Mouse (Mus musculus) cerebellum, adult 11-12 months (tissue): ENCODE data around the gene Nmnat3.

ENCODE experiments used
- DNase-seq: peaks from one replicate; pipeline ENCODE4 v3.0.0; 2022

Nmnat3 gene

GRCm38 (mm10) chr9:98312622-98313374 lies 25.6 kb downstream of the Nmnat3 start:
- DNase-seq, result no peak

GRCm38 (mm10) chr9:98313587-98313986 lies 26.4 kb downstream of the Nmnat3 start:
- DNase-seq, result no peak

- no peak for DNase-seq
Observed at GRCm38 (mm10) chr9:98314059-98314650, 26.9 kb downstream of the Nmnat3 start.

DNA sequence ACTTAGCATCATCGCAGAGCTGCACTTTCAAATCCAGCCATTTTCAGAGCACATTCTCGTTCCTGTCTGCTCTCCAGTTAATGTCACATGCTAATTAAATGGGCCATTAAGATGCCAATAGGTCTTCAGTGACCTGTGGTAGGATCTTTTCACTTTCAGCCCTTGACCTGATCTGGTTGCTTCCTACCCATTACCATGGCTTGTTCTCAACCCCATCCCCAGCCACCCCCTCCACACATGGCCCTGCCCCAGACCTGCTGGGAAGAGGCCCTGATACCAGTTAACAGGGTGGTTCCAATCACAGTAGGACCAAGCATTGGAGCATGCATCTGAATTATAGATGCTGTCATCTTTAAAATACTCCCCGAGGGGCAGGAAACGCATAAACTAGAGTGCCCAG lies 30.7 kb downstream of the Nmnat3 start:
- DNase-seq, result no peak

- no peak for DNase-seq
Observed at GRCm38 (mm10) chr9:98318875-98319274, 31.6 kb downstream of the Nmnat3 start.

- DNase-seq, result no peak
Observed at GRCm38 (mm10) chr9:98320785-98321184, 33.5 kb downstream of the Nmnat3 start.

DNA sequence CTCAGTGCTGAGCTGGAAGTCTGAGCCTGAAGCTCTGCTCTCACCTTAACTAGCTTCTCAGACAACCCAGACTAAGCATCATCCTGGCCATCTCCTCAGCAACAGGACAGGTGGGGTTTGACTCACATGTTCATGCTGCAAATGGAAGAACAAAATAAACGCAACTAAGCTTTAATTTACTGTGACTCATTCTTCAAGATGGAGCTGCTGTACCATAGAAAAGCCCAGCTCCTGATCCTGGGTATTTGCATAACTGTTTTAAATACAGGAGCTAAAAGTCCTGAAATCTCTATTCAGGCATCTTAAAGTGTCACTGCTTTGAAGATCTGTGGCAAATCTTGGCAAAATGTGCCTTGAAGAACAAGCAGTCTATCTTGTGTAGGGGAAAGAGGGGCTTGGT lies 38.9 kb downstream of the Nmnat3 start:
- DNase-seq, result no peak

DNA sequence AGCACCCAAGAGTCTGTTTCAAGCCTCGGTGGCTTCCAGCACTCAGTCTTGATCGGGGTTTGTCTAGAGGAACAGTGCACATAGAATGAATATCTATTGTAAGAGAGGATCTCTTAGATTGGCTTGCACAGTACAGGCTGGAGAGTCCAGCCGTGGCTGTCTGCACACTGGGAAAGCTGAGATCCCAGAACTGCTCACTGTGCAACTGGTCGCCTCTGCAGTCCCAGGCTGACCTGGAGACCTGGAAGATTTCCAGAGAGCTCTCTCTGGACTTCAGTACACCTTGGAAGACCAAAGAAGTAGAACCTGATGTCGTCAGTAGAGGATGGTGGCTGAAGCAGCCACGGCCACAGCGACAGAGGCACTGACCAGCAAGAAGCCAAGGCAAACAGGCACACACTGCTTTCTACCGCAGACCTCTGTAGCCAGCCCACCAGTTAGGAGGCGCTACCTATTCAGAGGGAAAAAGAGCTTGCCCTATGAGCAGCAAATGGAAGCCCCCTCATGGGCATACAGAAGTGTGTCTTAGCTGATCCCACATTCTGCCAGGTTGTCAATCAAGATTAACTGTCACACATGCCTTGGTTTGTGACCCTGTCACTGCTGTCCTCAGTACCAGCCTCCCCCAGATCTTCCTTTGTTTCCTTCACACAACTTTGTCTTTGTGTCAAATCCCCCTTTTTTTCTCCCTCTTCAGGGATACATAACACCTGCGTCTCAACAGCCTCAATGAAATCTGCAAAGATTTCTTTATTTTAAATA lies 41.4 kb downstream of the Nmnat3 start:
- no peak for DNase-seq

- DNase-seq, result peak; percentile 75
Observed at GRCm38 (mm10) chr9:98329274-98330105, 42.3 kb downstream of the Nmnat3 start.

- no peak for DNase-seq
Observed at GRCm38 (mm10) chr9:98333219-98333754, 46.1 kb downstream of the Nmnat3 start.

GRCm38 (mm10) chr9:98337881-98338769 lies 50.9 kb downstream of the Nmnat3 start:
- DNase-seq, result no peak

- no peak for DNase-seq
Observed at GRCm38 (mm10) chr9:98339971-98340370, 52.7 kb downstream of the Nmnat3 start.

DNA sequence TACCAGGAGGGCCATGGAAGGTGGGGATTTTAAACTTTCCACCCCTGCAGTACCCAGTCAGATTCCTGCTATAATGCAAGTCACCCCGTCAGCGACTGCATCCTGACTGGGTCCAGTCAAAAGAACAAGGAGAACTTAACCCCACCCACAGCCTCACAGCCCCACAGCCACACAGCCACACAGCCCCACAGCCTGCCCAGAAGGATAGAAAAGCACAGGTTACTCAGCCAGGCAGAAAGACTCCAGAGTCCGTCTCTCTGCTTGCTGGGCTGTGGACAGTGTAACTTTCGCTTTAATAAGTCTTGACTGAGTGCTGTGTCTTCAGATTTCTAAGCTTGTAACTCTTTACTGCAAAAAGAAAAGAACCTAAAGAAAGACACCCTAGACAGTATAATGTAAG lies 53.2 kb downstream of the Nmnat3 start:
- DNase-seq, result no peak

GRCm38 (mm10) chr9:98345840-98346239 lies 58.6 kb downstream of the Nmnat3 start:
- no peak for DNase-seq

- DNase-seq, result no peak
Observed at GRCm38 (mm10) chr9:98346240-98346639, 59.0 kb downstream of the Nmnat3 start.

- no peak for DNase-seq
Observed at GRCm38 (mm10) chr9:98347021-98347420, 59.8 kb downstream of the Nmnat3 start.

DNA sequence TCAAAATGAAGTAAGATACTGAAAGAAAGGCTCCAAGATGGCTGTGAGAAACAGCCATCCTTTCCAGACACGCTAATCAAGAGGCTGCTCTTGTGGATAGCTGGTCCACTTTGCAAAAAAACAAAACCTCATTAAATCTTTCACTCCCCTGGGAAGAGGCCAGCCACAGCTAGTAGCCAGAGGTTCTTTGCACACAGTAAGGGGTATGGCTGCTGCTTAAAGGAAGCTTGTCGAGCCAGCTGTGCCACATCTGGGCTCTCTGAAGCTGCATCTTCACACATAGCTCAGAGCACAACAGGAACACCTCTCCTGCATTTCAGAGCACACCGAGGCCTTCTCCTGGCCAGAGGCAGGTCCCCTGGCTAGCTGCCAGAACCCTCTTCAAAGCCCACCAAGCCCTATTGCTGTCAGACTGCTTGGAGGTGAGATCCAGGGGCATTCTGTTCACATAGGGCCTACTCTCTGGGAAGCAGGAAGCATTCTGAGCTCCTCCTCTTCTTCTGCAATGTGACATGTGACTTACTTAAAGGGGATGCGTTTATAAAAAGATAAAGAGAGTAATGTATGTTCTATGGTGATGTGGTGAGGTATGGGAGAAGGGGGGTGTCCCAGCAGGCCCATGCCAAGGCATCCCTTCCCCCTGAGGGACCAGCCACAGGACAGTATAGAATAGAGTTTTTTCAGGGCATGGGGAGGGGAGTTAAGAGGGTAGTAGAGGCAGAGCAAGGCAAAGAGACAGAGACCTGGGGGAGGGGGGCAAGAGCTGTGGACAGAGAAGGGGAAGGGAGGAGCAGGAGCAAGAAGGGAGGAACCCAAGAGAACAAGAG lies 63.3 kb downstream of the Nmnat3 start:
- no peak for DNase-seq

DNA sequence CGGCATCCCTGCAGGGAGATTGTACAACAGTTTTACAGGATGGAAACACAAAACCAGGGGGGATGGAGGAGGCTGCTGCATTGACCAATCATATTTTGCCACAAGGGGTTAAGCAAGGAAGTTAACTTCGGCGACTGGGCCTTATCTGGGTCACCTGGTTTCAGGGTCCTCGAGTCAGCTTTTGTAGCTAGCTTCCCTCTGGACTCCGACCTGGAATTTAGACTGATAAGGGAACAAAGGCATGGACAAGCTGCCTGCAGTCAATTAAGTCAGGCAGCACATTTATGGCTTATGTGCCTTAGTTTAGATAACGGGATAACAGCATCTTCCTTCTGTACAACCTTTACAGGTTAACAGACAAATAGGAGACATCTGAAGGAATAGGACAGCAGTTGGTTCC lies 65.1 kb downstream of the Nmnat3 start:
- no peak for DNase-seq

- DNase-seq, result no peak
Observed at GRCm38 (mm10) chr9:98354919-98355318, 67.7 kb downstream of the Nmnat3 start.

DNA sequence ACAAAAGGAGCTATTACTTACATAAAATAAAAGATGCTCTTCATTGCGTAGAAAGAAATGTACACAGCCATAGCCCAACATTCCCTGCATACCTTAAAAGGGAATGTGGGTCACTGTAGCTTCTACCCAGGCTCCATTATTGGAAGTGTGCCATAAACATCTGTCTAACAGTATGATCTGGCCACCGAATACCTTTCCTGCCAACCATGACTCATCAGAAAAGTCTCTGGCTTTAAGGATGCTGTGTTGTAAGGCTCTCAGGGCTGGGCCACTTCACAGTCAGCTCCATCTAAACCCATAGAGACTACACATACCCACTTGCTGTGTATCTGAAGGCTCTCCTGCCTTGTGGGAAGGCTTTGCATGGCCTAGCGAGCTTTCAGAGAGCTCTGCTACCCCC lies 73.8 kb downstream of the Nmnat3 start:
- DNase-seq, result no peak

- DNase-seq, result no peak
Observed at GRCm38 (mm10) chr9:98366075-98366474, 78.8 kb downstream of the Nmnat3 start.
